Mouse (Mus musculus): ENCODE measurements around the gene Nectin4. TPM values are rescaled to one million over a fixed set of nuclear protein-coding genes. Genes with fewer than 3 reads are reported as not detected.

The Nectin4 gene
- total RNA-seq, 2 experiments from 2014 or later: 0.21 to 0.42 TPM

GRCm38 (mm10) chr1:171402991-171403390 is 33.1 kb downstream of the Nectin4 start:
- no peak for DNase-seq (ENCODE audit: low spot score)
- intact Hi-C loops (cut with DNase I): no loop called here

DNA sequence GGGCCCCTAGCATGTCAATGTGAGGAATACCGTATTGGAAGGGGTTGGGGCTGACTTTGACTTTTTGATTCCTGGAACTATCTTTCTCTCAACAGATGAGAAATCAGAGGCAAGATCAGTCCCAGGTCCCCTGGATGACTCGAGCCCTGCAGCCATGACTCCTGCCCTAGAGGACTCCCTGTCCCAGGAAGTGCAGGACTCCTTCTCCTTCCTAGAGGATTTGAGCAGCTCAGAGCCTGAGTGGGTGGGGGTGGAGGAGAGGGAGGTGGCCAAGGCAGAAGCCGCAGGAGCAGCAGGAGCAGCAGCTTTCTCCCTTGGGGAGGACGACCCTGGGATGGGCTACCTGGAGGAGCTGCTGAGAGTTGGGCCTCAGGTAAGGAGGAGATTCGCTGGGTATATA is 37.4 kb downstream of the Nectin4 start:
- no peak for DNase-seq (ENCODE audit: low spot score)
- intact Hi-C loops (cut with DNase I): no loop called here

DNA sequence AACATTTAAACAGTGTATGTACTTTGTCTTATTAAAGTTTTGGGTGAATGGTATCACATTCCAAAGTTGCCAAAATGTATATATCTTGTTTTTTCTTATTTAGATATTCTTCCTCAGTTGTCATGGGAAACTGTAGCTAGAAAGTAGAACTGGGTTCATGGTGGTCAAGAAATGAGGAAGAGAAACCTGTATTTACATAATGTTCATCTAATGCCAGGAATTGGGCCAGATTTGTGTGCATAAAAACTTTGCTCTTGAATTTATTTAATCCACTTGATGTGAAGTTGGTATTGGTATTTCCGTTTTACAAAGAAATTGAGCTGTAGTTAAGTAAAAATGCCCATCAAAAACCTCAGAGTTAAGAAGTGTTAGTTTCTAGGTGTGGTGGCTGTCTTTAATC is 40.3 kb downstream of the Nectin4 start:
- intact Hi-C loops (cut with DNase I): loop anchor here (2.0 to 5.0 kb wide), 2 partner anchors 61 to 83 kb away; partner anchors contain the start of gene Dedd
- no peak for DNase-seq (ENCODE audit: low spot score)

DNA sequence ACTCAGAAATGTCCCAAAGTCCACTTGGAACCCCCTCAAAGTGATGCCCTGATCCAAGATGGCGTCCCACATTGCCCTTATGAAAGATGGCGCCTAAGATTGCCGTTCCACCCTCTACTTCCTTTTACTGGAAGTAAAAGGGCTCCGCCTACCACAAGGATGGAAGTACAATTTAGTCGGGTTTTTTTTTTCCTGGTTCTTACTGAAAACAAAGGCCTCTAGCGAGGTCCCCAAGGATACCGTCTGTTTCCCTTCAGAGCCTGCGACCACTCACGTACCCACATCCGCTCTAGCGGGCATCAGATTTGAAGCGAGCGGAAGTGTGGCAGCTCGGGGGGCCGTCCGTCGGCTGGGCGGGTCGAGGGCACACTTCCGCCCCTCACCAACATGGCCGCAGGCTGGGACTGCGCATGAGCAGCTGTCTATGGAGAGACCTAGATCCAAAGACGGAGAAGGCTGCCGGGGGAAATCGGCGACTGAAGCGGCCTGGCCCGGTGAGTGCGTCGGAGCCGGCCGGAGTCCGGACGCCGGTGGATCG is 41.1 kb downstream of the Nectin4 start, which contains the start of gene Usf1:
Gene Usf1 (plus strand): TSS at position 367 of the 538 bp plus-strand sequence.
- intact Hi-C loops (cut with DNase I): loop anchor here (2.0 to 5.0 kb wide), 2 partner anchors 60 to 84 kb away; partner anchors contain the start of gene Dedd
- DNase-seq (ENCODE audit: low spot score): peak; percentile 90

DNA sequence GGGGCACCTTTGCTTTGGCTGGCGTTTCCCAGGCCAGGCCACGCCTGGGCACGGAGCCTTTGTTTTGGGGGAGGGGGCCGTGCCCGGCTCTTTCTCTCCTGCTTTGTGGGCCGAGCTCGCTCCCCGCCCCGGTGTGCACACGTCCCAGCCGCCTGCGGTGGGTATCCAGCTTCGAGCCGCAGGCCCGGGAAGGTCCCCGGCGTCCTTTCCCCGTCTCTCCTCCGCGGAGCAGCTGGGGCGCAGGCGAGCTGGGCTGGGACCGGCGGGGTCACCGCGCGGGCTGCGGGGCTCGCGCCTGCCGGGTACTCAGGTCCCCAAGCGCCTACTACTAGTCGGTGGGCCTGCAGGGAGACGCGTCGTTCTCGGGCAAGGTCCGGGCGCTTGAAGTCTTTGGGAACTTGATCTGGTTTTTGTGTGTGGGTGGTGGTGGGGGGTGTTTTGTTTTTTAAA is 41.6 kb downstream of the Nectin4 start:
- no peak for DNase-seq (ENCODE audit: low spot score)
- intact Hi-C loops (cut with DNase I): loop anchor here (2.0 to 5.0 kb wide), 2 partner anchors 59 to 84 kb away; partner anchors contain the start of gene Dedd

- DNase-seq (ENCODE audit: low spot score): no peak
- intact Hi-C loops (cut with DNase I): loop anchor here (2.0 to 5.0 kb wide), 3 partner anchors 25 to 85 kb away; partner anchors contain the start of genes Dedd and F11r
These were observed 42.1 kb downstream of the Nectin4 start for GRCm38 (mm10) chr1:171412001-171412441.

DNA sequence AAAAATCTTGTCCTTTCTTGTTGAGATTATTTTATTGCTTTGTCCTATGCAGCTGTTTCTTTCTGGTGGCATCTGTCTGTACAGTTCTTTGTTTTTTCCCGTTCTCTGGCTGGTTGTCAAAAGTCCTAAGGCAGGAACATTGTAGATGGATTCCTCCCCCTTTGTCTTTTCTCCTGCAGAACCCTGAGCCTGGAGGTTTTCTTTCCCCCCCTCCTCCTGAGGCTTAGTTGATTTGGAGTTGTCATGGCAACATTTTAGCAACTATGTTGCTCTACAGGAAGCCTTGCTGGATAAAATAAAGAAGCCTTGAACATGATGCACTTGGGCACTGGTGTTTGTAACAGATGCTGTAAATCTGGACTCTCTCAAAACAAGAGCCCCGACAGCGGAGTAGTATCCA is 42.5 kb downstream of the Nectin4 start:
- no peak for DNase-seq (ENCODE audit: low spot score)
- intact Hi-C loops (cut with DNase I): loop anchor here (2.0 to 5.0 kb wide), 3 partner anchors 24 to 85 kb away; partner anchors contain the start of genes Dedd and F11r

DNA sequence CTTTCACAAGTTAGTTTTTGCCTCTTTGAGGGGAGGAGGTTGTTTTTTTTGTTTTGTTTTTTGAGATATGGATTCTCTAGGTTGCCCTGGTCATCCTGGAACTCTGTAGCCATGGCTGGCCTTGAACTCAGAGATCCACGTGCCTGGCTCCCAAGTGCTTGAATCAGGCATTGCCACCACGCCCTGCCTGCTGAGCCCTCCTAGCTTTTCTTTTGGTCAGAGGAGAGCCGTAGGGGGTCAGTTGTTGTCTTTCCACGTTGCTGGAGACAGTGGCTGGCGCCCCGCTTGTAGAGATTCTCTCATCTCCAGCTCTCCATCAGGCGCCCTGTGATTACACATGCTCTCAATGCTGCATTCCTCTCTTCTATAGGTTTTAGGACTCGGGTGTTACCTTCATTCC is 43.7 kb downstream of the Nectin4 start:
- intact Hi-C loops (cut with DNase I): loop anchor here (2.0 to 5.0 kb wide), 3 partner anchors 23 to 86 kb away; partner anchors contain the start of genes Dedd and F11r
- DNase-seq (ENCODE audit: low spot score): no peak

DNA sequence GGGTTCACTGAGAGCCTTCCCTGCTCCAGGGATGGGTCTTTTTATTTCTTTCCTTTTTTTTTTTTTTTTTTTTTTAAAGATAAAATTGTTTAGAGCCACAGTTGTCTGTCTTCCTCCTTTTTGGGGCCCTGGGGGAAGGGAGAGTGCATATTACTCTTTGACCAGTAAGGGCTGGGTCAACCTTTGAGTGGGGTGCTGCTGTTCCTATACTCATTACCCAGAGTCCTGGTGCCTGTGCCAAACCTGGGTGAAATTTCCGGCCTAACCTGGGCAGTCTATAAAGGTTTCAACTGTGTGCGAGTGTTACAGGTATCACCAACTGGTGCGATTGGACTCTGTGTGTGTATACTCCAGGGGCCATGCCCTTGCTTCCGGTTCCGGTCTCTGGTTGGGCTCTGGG is 48.8 kb downstream of the Nectin4 start, which contains the start of gene Tstd1:
Gene Tstd1 (plus strand): TSS at position 213 of the 400 bp plus-strand sequence.
- intact Hi-C loops (cut with DNase I): no loop called here
- no peak for DNase-seq (ENCODE audit: low spot score)

- intact Hi-C loops (cut with DNase I): no loop called here
- no peak for DNase-seq (ENCODE audit: low spot score)
These were observed 49.5 kb downstream of the Nectin4 start for GRCm38 (mm10) chr1:171419291-171419882.

GRCm38 (mm10) chr1:171419905-171420304 is 50.0 kb downstream of the Nectin4 start:
- intact Hi-C loops (cut with DNase I): no loop called here
- DNase-seq (ENCODE audit: low spot score): no peak

DNA sequence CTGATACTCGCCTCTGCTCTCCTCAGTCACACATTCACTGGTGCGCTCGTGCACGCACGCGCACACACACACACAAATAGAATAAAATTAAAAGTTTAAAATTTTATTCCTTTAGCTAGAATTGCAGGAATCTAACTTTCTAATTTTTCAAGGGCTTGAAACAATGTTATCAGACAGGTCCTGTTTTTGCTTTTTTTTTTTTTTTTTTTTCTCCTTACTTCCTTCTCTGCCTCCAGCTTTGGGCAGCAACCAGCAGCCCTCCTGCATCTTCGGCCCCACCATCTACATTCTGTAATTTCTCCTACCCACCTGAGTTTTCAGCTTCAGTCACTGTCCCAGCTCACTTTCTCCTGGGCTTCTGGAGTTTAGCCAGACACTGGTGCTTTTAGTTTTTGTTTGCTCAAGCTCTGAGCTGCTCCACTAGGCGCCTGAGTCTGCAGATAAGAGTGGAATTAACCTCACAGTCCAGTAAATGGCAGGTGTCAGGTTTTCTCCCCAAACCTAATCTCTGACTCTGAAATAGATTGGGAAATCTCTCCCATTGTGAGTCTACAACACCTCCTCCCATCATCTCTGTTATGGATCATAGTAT is 52.7 kb downstream of the Nectin4 start:
- intact Hi-C loops (cut with DNase I): no loop called here

DNA sequence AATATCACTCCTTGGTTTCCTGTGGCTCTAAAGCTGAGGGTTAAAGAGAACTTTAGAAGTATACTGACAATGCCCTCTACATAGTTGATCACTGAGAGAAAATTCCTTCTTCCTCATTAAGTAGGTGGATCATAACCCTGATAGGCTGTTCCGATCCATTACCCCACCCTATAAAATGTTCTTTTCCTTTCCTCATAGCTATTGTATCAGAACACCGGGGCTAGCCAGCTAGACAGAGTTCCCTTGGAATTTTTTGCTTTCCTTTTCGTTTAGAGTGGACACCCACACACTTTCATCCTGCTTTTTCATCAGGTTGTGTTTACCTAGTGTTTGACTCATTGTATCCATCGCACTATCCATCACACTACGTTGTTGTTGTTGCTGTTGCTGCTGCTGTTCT is 54.7 kb downstream of the Nectin4 start:
- DNase-seq (ENCODE audit: low spot score): no peak
- intact Hi-C loops (cut with DNase I): no loop called here

More for the DNA sequence above, 52.7 kb downstream of the Nectin4 start:
- no peak for DNase-seq (ENCODE audit: low spot score)

- DNase-seq (ENCODE audit: low spot score): no peak
- intact Hi-C loops (cut with DNase I): no loop called here
These were observed 55.2 kb downstream of the Nectin4 start for GRCm38 (mm10) chr1:171425126-171425525.

- intact Hi-C loops (cut with DNase I): no loop called here
- DNase-seq (ENCODE audit: low spot score): no peak
These were observed 62.3 kb downstream of the Nectin4 start for GRCm38 (mm10) chr1:171432158-171432557.

DNA sequence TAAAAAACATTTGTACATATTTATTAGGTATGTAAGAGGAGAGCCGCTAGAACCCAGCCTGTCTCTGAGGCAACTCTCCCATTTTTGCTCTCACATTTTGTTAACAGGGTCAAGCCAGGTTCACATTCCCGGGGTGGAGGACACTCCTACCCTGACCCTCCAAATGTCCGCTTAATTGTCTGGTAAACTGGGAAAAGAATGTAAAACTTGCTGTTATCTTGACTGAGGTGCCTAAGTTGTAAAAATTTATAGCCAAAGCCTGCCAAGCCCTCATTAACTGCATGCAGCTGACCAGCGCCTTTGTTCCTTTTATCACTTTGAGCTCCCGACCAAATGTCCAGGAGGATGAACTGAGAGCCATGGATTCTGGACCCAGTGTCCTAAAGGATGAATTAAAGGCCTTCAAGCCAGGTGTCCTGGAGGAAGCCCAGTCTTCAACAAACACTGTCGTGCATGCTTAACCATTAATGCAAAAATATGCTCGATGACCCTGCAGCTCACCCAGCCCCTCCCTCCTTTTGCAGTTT is 65.5 kb downstream of the Nectin4 start:
- intact Hi-C loops (cut with DNase I): loop anchor here (5.0 kb wide), 1 partner anchor 37 kb away; no protein-coding TSS in a partner anchor
- DNase-seq (ENCODE audit: low spot score): no peak

DNA sequence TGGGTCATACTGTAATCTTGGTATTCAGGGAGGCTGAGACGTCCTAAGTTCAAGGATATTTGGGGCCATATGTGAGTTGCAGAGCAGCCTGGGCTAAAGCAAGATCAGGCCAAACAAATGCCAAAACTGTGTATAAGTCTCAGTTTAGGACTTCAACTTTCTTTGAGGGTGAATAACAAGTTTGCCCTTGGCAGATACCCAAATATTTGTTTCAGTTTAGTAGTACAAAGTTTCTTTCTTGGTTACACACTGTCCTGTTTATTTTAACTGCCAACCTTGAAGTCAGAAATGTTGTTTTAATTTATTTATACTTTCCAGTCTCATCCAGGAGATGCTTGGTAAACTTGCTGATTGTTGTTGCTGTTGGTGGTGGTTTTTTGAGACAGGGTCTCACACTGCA is 66.1 kb downstream of the Nectin4 start:
- DNase-seq (ENCODE audit: low spot score): no peak
- intact Hi-C loops (cut with DNase I): loop anchor here (2.0 to 5.0 kb wide), 2 partner anchors 23 to 36 kb away; no protein-coding TSS in a partner anchor

- peak; percentile 81 for DNase-seq (ENCODE audit: low spot score)
- intact Hi-C loops (cut with DNase I): loop anchor here (2.0 to 5.0 kb wide), 3 partner anchors 15 to 35 kb away; no protein-coding TSS in a partner anchor
These were observed 67.5 kb downstream of the Nectin4 start, which contains the start of gene F11r for GRCm38 (mm10) chr1:171437264-171438013. Gene F11r (plus strand): TSS chr1:171437535.
